Mouse (Mus musculus) liver, adult 2 months (tissue): Measurements from ENCODE around the gene Aox2.

Experiments
- CTCF ChIP-seq: fragments of 200-500 bp; IDR thresholded peaks from 2 replicates; pipeline ENCODE4 v1.5.1; 2011; ENCODE audit warnings: low read depth, low read length, control low read depth
- POLR2A ChIP-seq: fragments of 200-500 bp; IDR thresholded peaks from 2 replicates; pipeline ENCODE4 v1.6.1; 2011; ENCODE audit warnings: low read length, control low read depth; ENCODE audit not compliant: insufficient read depth; ENCODE audit errors: extremely low read depth

DNA sequence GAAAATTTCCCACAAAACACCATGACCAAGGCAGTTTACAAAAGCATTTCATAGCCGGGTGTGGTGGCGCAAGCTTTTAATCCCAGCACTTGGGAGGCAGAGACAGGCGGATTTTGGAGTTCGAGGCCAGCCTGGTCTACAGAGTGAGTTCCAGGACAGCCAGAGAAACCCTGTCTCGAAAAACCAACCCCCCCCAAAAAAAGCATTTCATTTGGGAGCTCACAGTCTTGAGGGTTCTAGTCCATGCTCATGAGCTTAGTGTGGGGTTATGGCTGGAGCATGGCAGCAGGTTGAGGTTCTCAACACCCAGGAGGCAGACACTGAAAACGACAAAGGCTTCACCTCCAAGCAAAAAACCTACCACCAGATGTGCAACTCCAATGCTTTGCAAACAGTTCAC is 130.0 kb downstream of the Aox2 start:
- TF ChIP-seq CTCF (no peak), POLR2A (no peak)
